Comparison of ENCODE assay signal across 18 mouse cellular contexts in genomic region chr10:62383011-62383410, GRCm38 (mm10). TPM values are rescaled to one million over a fixed set of nuclear protein-coding genes. Genes with fewer than 3 reads are reported as not detected.
"Had no signal": no experiment of that assay in that cellular context is flagged by ENCODE, and none has a peak within 500 bp of the region (broad histone marks: within the 10 kb centered on the region; RNA-seq: fewer than 3 reads in every experiment).

No protein-coding gene starts in this region.

- H3K27me3 ChIP-seq: limb, embryonic 15.5 days; liver, embryonic 15.5 days; midbrain, embryonic 15.5 days; neural tube, embryonic 13.5 days; stomach, embryonic 15.5 days had no signal

- H3K27ac ChIP-seq: limb, embryonic 15.5 days; liver, embryonic 15.5 days; midbrain, embryonic 15.5 days; neural tube, embryonic 13.5 days; stomach, embryonic 15.5 days had no signal

- H3K9me3 ChIP-seq: limb, embryonic 15.5 days; liver, embryonic 15.5 days; midbrain, embryonic 15.5 days; neural tube, embryonic 13.5 days; stomach, embryonic 15.5 days had no signal

- H3K4me2 ChIP-seq: limb, embryonic 15.5 days; liver, embryonic 15.5 days; lung, embryonic 14.5 days; midbrain, embryonic 11.5 days; midbrain, embryonic 15.5 days; neural tube, embryonic 13.5 days; stomach, embryonic 15.5 days had no signal

- ATAC-seq: midbrain, embryonic 15.5 days had no signal

- H3K9ac ChIP-seq: limb, embryonic 15.5 days; liver, embryonic 15.5 days; lung, embryonic 14.5 days; midbrain, embryonic 15.5 days; neural tube, embryonic 13.5 days; stomach, embryonic 15.5 days had no signal

- H3K4me1 ChIP-seq: limb, embryonic 15.5 days; midbrain, embryonic 15.5 days; neural tube, embryonic 13.5 days; stomach, embryonic 15.5 days had no signal

- H3K36me3 ChIP-seq: limb, embryonic 15.5 days; liver, embryonic 15.5 days; midbrain, embryonic 15.5 days; neural tube, embryonic 13.5 days; stomach, embryonic 15.5 days had no signal

- H3K4me3 ChIP-seq: limb, embryonic 15.5 days; liver, embryonic 15.5 days; midbrain, embryonic 15.5 days; neural tube, embryonic 13.5 days; stomach, embryonic 15.5 days had no signal

- DNase-seq: kidney, adult 9 months; kidney, postnatal 14 days; layer of hippocampus, adult 9-11 months; layer of hippocampus, postnatal 36 days; lung, embryonic 14.5 days; lung, postnatal 10 days; lung, postnatal 4 days; retina, postnatal 1 day; right cerebral cortex, postnatal 4 days; thymus, postnatal 36 days had no signal

RNA-seq across cellular contexts. Expression of gene Hkdc1, which starts 39.3 kb away (rescaled TPM):
- total RNA-seq: megakaryocyte, adult 5-6 weeks; monocyte, adult 5-6 weeks had no signal
